Mouse (Mus musculus) lung, embryonic 16.5 days (tissue): Measurements from ENCODE around the gene Mlph. TPM values are rescaled to one million over a fixed set of nuclear protein-coding genes. Genes with fewer than 3 reads are reported as not detected.

Experiments used
- ATAC-seq: fragments of 200-750 bp; cut with Nextera tagmentation; 2 replicates; pipeline ENCODE4 v1.8.0; 2017; ENCODE audit warnings: low read depth, mild to moderate bottlenecking, moderate library complexity
- H3K27ac ChIP-seq: fragments of 300-500 bp; sonication (generic); 2 replicates; pipeline ENCODE4 v1.5.1; 2014; ENCODE audit warnings: mild to moderate bottlenecking, control low read depth, low read length
- H3K27me3 ChIP-seq: fragments of 300-500 bp; sonication (generic); 2 replicates; pipeline ENCODE4 v1.6.1; 2014; ENCODE audit warnings: low read depth, low read length, mixed read lengths; ENCODE audit not compliant: control insufficient read depth, insufficient read depth
- H3K36me3 ChIP-seq: fragments of 300-500 bp; sonication (generic); 2 replicates; pipeline ENCODE4 v1.6.1; 2014; ENCODE audit warnings: low read length; ENCODE audit not compliant: control insufficient read depth, insufficient read depth
- H3K4me1 ChIP-seq: fragments of 300-500 bp; sonication (generic); replicated peaks from 2 replicates; pipeline ENCODE4 v1.6.1; 2014; ENCODE audit warnings: low read length, mixed read lengths; ENCODE audit not compliant: control insufficient read depth, insufficient read depth
- H3K4me2 ChIP-seq: fragments of 300-500 bp; sonication (generic); 2 replicates; pipeline ENCODE4 v1.6.1; 2014; ENCODE audit warnings: low read depth, low read length, control low read depth
- H3K4me3 ChIP-seq: fragments of 300-500 bp; sonication (generic); 2 replicates; pipeline ENCODE4 v1.5.1; 2014; ENCODE audit warnings: mild to moderate bottlenecking, low read length, control low read depth
- H3K9ac ChIP-seq: fragments of 300-500 bp; sonication (generic); 2 replicates; pipeline ENCODE4 v1.6.1; 2014; ENCODE audit warnings: low read length, control low read depth
- H3K9me3 ChIP-seq: fragments of 300-500 bp; sonication (generic); 2 replicates; pipeline ENCODE4 v1.6.1; 2016; ENCODE audit warnings: low read length; ENCODE audit not compliant: control insufficient read depth
- WGBS: fragments of 180-500 bp; shearing (Covaris S2); extraction: QIAGEN DNeasy Blood & Tissue Kit; methylation state at CpG from one replicate; pipeline ENCODE4 v1.1.7; 2014; 5-methylcytosine and 5-hydroxymethylcytosine counted together
- polyA plus RNA-seq: library from polyadenylated mRNA; unstranded; fragments of >200 nt; fragmentation: Nextera tagmentation; extraction: Ambion mirVana; gene quantifications from 2 replicates; pipeline ENCODE4 v1.2.1, GENCODE M21; 2015

The Mlph gene
- polyA plus RNA-seq, 1 experiment from 2014 or later, result 1.5 TPM

DNA sequence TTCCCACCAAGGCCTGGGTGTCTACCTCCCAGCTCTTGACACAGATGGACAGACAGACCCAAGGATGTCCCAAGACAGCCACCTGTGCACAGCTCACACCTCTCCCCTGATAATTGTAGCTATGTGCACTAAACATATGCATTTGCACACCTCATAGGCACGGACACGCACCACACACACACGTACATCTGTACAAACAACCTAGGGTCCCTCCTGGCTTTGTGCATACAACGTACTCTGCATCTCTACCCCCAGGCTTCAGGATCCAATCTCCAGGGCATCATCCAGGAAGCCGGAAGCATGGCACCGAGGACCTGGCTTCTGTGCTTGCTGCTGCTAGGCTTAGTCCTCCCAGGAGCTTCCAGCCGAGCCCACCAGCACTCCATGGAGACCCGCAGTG, 37.9 kb downstream of the Mlph start, which contains the start of gene Prlh:
Gene Prlh (plus strand): TSS at position 301 of the 400 bp plus-strand sequence.
- no peaks in the 10 kb centered on the region for H3K9me3 ChIP-seq
- no peak within 1 kb of the TSS; the same call in 1 of the 2 replicates for H3K9ac ChIP-seq
- no peak for ATAC-seq
- no peaks in the 10 kb centered on the region for H3K36me3 ChIP-seq
- H3K4me2 ChIP-seq, result no peak within 1 kb of the TSS
- H3K4me1 ChIP-seq, result peaks cover 5% of the 10 kb centered on the region
- H3K27me3 ChIP-seq, result no peaks in the 10 kb centered on the region
- no peak within 1 kb of the TSS for H3K4me3 ChIP-seq
- H3K27ac ChIP-seq, result no peak within 1 kb of the TSS
- WGBS, result 81% methylated on average over 8 of the region's 8 CpGs

DNA sequence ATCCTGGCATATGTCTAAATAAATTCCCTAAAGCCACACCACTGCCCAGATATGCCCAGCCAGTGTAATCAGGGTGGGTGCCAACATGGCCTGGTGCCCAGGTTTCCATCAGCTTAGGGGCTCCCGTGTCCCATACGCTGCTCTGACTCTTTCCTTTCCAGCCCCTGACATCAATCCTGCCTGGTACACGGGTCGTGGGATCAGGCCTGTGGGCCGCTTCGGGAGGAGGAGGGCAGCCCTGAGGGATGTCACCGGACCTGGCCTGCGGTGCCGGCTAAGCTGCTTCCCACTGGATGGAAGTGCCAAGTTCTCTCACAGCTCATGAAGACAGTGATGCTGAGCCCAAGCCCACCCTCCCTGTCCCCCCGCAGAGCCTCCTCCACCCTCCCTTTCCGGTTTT, 38.8 kb downstream of the Mlph start:
- H3K27me3 ChIP-seq, result no peaks in the 10 kb centered on the region
- no peak overlapping the region for H3K4me3 ChIP-seq
- H3K4me1 ChIP-seq, result peaks cover 5% of the 10 kb centered on the region
- no peak overlapping the region for H3K4me2 ChIP-seq
- ATAC-seq, result no peak
- H3K36me3 ChIP-seq, result no peaks in the 10 kb centered on the region
- no peaks in the 10 kb centered on the region for H3K9me3 ChIP-seq
- 59% methylated on average over 11 of the region's 11 CpGs for WGBS
- H3K27ac ChIP-seq, result no peak overlapping the region
- no peak overlapping the region; the same call in 1 of the 2 replicates for H3K9ac ChIP-seq

DNA sequence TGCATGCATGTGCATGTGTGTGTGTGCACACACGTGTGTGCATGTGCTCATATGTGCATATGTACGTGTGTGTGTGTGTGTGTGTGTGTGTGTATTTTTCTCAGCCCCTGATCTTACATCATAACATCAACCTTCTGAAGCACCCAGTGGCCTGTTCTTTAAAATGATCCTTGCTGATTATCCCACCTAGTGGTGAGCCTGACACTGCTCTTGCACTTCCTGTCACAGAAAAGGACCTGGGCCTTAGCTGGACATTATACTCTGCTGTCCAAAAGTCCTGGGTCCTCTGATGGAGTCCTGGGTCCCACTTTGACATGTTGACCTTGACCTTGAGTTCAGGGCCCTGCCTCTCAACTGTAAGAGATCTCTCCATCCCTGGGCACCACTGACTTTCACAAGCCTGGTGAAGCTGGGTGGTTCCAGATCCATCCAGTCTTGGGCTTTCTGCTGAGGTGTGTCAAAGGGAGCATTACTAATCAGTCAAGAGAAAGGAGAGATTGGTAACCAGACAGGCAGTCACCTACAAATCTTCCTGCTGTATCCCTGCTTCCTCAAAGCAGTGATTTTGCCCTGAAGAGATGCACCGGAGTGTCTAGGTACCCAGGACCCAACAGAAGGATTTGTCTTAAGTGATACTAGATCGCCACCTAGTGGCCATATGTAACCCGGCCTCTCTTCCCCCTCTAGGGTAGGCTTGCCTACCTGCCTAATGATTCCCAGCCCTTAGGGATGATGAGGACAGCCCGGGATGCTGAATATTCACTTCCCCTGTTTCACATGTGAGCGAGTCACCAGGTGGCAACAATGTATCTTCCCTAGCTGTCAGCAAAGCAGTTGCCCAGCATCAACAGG, 41.6 kb downstream of the Mlph start:
- 31% methylated on average over 7 of the region's 7 CpGs for WGBS
- no peak overlapping the region for H3K27ac ChIP-seq
- no peaks in the 10 kb centered on the region for H3K27me3 ChIP-seq
- H3K4me3 ChIP-seq, result no peak overlapping the region
- H3K4me1 ChIP-seq, result peaks cover 5% of the 10 kb centered on the region
- H3K4me2 ChIP-seq, result no peak overlapping the region
- no peaks in the 10 kb centered on the region for H3K9me3 ChIP-seq
- H3K9ac ChIP-seq, result no peak overlapping the region
- ATAC-seq, result peak; percentile 84
- no peaks in the 10 kb centered on the region for H3K36me3 ChIP-seq

DNA sequence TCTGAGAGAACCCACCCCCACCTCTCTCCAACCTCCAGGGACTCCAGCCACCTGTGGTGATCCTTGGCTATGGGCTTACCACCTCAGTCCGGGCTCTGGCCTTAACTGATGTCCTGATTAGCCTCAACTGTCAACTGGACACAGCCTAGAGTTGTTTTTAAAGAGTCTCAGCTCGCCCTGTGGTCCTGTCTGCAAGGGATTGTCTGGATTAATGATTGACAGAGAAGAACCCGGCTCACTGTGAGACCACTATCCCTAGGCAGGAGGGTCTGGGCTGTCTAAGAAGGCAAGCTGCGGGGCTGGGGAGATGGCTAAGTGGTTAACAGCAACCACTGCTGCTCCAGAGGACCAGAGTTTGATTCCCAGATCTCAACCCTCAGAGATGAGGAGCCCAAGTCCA, 47.6 kb downstream of the Mlph start:
- no peak for ATAC-seq
- H3K27me3 ChIP-seq, result no peaks in the 10 kb centered on the region
- WGBS, result 24% methylated on average over 4 of the region's 4 CpGs
- H3K4me1 ChIP-seq, result peaks cover 15% of the 10 kb centered on the region
- no peak overlapping the region for H3K9ac ChIP-seq
- no peaks in the 10 kb centered on the region for H3K9me3 ChIP-seq
- no peak overlapping the region for H3K4me3 ChIP-seq
- no peaks in the 10 kb centered on the region for H3K36me3 ChIP-seq
- no peak overlapping the region for H3K4me2 ChIP-seq
- peak overlapping the region; percentile 18 for H3K27ac ChIP-seq

DNA sequence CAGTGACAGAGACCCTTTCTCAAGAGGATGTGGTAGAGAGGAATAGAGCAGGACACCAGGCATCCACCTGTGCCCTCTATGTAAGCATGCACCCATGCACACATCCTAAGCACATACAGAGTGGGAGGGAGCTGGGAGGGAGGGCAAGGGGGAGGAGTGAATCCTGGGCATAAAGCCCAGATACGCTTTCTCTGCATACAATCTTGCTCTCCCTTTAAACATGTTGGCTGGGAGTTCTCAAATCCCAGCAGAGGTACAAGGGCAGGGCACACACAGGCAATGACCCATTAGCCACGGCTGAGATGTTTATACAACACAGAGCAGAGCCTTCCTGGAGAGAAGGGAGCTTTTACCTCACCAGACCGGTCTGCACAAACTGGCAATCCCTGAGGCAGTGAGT, 48.1 kb downstream of the Mlph start:
- no peak overlapping the region for H3K9ac ChIP-seq
- ATAC-seq, result peak; percentile 88
- no peaks in the 10 kb centered on the region for H3K27me3 ChIP-seq
- WGBS, result 2% methylated on average over 3 of the region's 3 CpGs
- H3K4me2 ChIP-seq, result no peak overlapping the region
- no peak overlapping the region for H3K4me3 ChIP-seq
- H3K36me3 ChIP-seq, result no peaks in the 10 kb centered on the region
- peaks cover 18% of the 10 kb centered on the region for H3K4me1 ChIP-seq
- peak overlapping the region; percentile 18 for H3K27ac ChIP-seq
- H3K9me3 ChIP-seq, result no peaks in the 10 kb centered on the region

DNA sequence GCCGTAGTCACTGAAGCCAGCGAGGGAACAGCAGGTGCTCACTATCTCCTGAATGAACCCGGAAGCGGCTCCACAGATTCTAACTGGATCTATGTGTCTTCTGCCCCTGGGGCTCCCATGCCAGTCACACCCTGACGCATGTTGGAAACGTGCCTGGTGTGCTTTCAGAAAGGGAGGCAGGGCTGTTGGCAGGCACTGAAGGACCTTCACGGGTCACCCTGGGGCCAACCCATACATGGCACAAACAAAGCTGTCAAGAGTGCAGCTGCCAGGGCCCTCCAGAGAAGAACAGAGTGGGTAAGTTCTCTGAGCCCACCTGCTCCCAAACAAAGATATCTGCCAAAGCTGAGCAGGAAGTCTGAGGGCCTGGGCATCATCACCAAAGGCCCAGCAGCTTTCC, 52.7 kb downstream of the Mlph start:
- Histone ChIP-seq H3K4me1 (peaks cover 29% of the 10 kb centered on the region), H3K9ac (no peak overlapping the region), H3K4me2 (no peak overlapping the region), H3K9me3 (no peaks in the 10 kb centered on the region), H3K4me3 (no peak overlapping the region), H3K36me3 (no peaks in the 10 kb centered on the region), H3K27ac (no peak overlapping the region), H3K27me3 (no peaks in the 10 kb centered on the region)
- ATAC-seq, result peak; percentile 27; the same call in 1 of the 2 replicates
- WGBS, result 50% methylated on average over 7 of the region's 7 CpGs

DNA sequence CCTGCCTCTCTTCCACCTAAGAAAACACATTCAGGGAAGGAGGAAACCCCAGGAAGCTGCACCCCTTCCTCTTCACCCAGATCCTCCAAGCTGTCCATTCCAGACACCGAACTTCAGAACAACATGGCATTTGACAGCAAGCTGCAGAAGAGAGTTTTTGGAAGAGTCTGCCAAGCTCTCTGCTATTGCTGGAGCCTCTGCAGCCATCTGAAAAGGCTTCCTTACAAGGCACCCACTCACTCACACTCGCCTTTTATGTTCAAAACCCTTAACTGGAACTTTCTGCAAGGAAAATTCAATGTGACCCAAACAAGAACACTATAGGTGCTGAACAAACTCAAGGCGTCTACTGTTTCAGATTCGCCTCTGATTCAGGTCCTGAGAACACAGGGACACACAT, 53.8 kb downstream of the Mlph start:
- H3K27ac ChIP-seq, result peak overlapping the region; percentile 88
- no peaks in the 10 kb centered on the region for H3K9me3 ChIP-seq
- H3K27me3 ChIP-seq, result no peaks in the 10 kb centered on the region
- H3K4me1 ChIP-seq, result peaks cover 23% of the 10 kb centered on the region
- no peak overlapping the region for H3K4me3 ChIP-seq
- H3K9ac ChIP-seq, result no peak overlapping the region
- 54% methylated on average over 4 of the region's 4 CpGs for WGBS
- no peak for ATAC-seq
- no peaks in the 10 kb centered on the region for H3K36me3 ChIP-seq
- peak overlapping the region; percentile 38; the same call in 1 of the 2 replicates for H3K4me2 ChIP-seq

DNA sequence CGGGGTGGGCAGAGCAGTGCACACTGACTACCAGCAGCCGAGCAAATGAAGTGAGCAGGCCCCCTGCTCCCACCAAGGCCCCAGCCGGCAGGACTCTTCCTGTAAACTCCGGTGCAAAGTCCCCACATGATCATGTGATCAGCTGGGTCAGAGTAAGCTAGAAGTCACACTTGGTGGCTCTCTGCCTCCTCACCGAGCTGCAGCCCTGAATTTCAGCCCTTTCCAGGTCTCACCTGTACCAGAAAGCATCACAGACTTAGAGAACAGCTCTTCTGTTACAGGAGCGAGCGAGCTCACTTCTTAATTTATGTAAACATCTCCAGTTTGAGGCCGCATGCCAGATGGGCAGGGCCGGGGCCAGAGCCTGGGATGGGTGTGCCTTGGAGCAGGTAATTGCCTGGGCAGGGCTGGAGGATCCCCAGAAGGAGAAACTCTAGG, 54.5 kb downstream of the Mlph start, which contains the start of gene Rab17:
Gene Rab17 (minus strand): TSS at position 315 of the 438 bp plus-strand sequence.
- H3K4me1 ChIP-seq, result peaks cover 23% of the 10 kb centered on the region
- H3K27me3 ChIP-seq, result no peaks in the 10 kb centered on the region
- H3K27ac ChIP-seq, result peak within 1 kb of the TSS; percentile 88
- WGBS, result 15% methylated on average over 9 of the region's 9 CpGs
- H3K4me2 ChIP-seq, result peak within 1 kb of the TSS; percentile 38
- no peaks in the 10 kb centered on the region for H3K9me3 ChIP-seq
- no peaks in the 10 kb centered on the region for H3K36me3 ChIP-seq
- peak within 1 kb of the TSS; percentile 24 for H3K4me3 ChIP-seq
- peak; percentile 74 for ATAC-seq
- H3K9ac ChIP-seq, result peak within 1 kb of the TSS; percentile 50; the same call in 1 of the 2 replicates

DNA sequence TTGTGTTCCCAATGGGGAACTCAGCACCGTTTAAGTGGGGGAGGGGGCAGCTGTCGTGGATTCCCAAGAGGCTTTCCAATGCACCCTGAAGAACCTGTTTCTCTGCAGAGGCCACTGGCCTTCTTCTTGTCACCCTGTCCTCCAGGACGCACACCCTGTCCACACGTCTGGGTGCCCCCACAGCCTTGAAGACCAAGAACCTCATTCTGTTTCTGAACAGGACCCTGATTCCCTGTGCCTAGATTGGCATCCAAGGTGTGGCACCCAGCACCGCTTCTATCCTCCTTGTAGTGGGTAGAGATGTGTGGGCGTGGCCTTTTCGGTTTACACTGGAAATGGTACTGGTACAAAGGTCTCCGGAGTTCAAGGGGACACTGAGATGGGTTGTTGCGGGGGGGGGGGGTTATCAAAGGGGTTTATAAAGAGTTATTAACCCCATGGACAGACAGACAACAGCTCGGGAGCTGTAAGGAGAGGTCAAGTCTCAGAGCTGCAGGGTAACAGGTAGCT, 55.1 kb downstream of the Mlph start:
- H3K4me1 ChIP-seq, result peaks cover 26% of the 10 kb centered on the region
- no peaks in the 10 kb centered on the region for H3K36me3 ChIP-seq
- H3K27me3 ChIP-seq, result no peaks in the 10 kb centered on the region
- H3K4me3 ChIP-seq, result no peak overlapping the region
- WGBS, result 56% methylated on average over 10 of the region's 10 CpGs
- peak overlapping the region; percentile 38; the same call in 1 of the 2 replicates for H3K4me2 ChIP-seq
- peak overlapping the region; percentile 88 for H3K27ac ChIP-seq
- H3K9me3 ChIP-seq, result no peaks in the 10 kb centered on the region
- no peak overlapping the region for H3K9ac ChIP-seq
- ATAC-seq, result peak; percentile 3; the same call in 1 of the 2 replicates
